Mouse (Mus musculus) heart, embryonic 16.5 days (tissue): ENCODE data around the gene Dolpp1. TPM values are rescaled to one million over a fixed set of nuclear protein-coding genes. Genes with fewer than 3 reads are reported as not detected.

Source experiments
- ATAC-seq: fragments of 200-750 bp; cut with Nextera tagmentation; replicated peaks from 2 replicates; pipeline ENCODE4 v1.8.0; 2017; ENCODE audit warnings: moderate number of reproducible peaks; ENCODE audit not compliant: insufficient read depth, low FRiP score; ENCODE audit errors: extremely low read depth
- H3K27ac ChIP-seq: fragments of 300-500 bp; sonication (generic); 2 replicates; pipeline ENCODE4 v1.5.1; 2014; ENCODE audit warnings: mild to moderate bottlenecking, low read length, control low read depth, moderate library complexity
- H3K27me3 ChIP-seq: fragments of 300-500 bp; sonication (generic); 2 replicates; pipeline ENCODE4 v1.6.1; 2014; ENCODE audit warnings: low read length, mixed read lengths; ENCODE audit not compliant: control insufficient read depth, insufficient read depth
- H3K36me3 ChIP-seq: fragments of 300-500 bp; sonication (generic); 2 replicates; pipeline ENCODE4 v1.6.1; 2014; ENCODE audit not compliant: control insufficient read depth, insufficient read depth
- H3K4me1 ChIP-seq: fragments of 300-500 bp; sonication (generic); 2 replicates; pipeline ENCODE4 v1.6.1; 2014; ENCODE audit warnings: low read length, mixed read lengths; ENCODE audit not compliant: control insufficient read depth, insufficient read depth
- H3K4me2 ChIP-seq: fragments of 300-500 bp; sonication (generic); 2 replicates; pipeline ENCODE4 v1.6.1; 2014; ENCODE audit warnings: low read depth, mild to moderate bottlenecking, control low read depth, low read length
- H3K4me3 ChIP-seq: fragments of 300-500 bp; sonication (generic); 2 replicates; pipeline ENCODE4 v1.5.1; 2014; ENCODE audit warnings: mild to moderate bottlenecking, control low read depth, low read length
- H3K9ac ChIP-seq: fragments of 300-500 bp; sonication (generic); 2 replicates; pipeline ENCODE4 v1.6.1; 2014; ENCODE audit warnings: low read length, control low read depth
- H3K9me3 ChIP-seq: fragments of 300-500 bp; sonication (generic); replicated peaks from 2 replicates; pipeline ENCODE4 v1.6.1; 2016; ENCODE audit warnings: low read length; ENCODE audit not compliant: control insufficient read depth
- WGBS: fragments of 180-500 bp; shearing (Covaris S2); extraction: QIAGEN DNeasy Blood & Tissue Kit; methylation state at CpG from one replicate; pipeline ENCODE4 v1.1.7; 2014; 5-methylcytosine and 5-hydroxymethylcytosine counted together
- polyA plus RNA-seq: library from polyadenylated mRNA; unstranded; fragments of >200 nt; fragmentation: Nextera tagmentation; extraction: Ambion mirVana; gene quantifications from 2 replicates; pipeline ENCODE4 v1.2.1, GENCODE M21; 2015

Gene Dolpp1
- polyA plus RNA-seq, 1 experiment from 2014 or later = 26.0 TPM

DNA sequence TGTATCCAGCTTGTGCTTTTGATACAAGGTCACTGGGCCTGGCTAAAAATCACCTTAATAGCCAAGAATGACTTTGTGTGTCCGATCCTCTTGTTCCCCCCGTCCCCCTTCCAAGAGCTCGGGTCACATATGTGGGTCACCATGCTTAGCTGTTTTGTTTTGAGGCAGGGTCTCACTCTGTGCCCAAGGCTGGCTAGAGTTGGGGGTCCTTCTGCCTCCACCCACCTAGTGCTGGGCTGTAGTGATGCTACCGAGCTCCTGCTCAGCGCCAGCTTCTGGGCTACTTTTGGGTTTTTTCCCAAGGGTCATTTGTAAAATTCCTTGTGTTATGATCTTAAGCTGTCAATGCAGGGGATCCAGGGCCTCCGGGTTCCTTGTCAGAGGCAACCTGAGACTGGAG lies 26.2 kb downstream of the Dolpp1 start:
- Histone ChIP-seq H3K9me3 (no peaks in the 10 kb centered on the region), H3K27me3 (no peaks in the 10 kb centered on the region), H3K36me3 (no peaks in the 10 kb centered on the region), H3K27ac (0 out of 2 replicates have a peak overlapping the region, but pooled peaks have one; percentile 25), H3K4me1 (peaks cover 24% of the 10 kb centered on the region), H3K4me3 (no peak overlapping the region), H3K9ac (peak overlapping the region; percentile 3; the same call in 1 of the 2 replicates), H3K4me2 (no peak overlapping the region)
- no peak for ATAC-seq
- WGBS = 71% methylated on average over 6 of the region's 6 CpGs

DNA sequence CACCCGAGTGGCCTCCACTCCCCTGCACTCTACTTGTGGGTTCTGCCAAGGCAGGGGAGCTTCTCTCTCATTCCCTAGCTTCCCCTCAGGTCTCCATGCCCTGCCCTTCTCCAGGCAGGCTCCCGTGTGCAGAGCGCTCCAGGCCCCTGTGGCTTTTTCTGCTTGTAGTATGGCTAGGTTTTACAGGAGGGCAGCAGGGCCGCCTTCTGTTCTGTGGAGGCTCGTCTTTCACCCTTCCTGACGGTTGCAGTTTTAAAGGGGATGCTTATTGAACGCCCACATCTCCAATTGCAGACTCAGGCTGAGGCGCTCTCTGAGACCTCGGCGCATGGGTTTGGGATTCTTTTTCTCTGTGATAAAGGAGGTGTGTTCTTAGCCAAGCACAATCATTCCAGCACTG lies 27.1 kb downstream of the Dolpp1 start:
- Histone ChIP-seq H3K36me3 (no peaks in the 10 kb centered on the region), H3K9ac (peak overlapping the region; percentile 42), H3K4me2 (peak overlapping the region; percentile 32; the same call in 1 of the 2 replicates), H3K27me3 (no peaks in the 10 kb centered on the region), H3K4me1 (peaks cover 17% of the 10 kb centered on the region), H3K27ac (peak overlapping the region; percentile 63), H3K9me3 (no peaks in the 10 kb centered on the region), H3K4me3 (no peak overlapping the region)
- no peak for ATAC-seq
- 21% methylated on average over 10 of the region's 10 CpGs for WGBS

DNA sequence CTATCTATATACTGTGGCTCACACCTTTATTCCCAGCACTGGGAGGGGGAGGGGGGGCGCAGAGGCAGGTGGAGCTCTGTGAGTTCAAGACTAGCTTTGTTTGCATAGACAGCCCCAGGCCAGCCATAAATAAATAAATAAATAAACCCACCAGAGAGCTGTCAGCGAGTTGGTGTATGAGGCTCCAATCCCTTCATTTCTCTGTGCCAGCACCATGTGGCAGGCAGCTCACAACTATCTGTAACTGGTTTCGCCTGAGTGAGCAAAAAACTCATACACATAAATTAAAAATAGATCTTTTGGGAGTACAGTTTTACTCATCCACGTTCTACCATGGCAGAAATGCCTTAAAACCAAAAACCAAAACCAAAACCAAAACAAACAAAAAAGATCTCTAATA lies 29.4 kb downstream of the Dolpp1 start:
- WGBS = 72% methylated on average over 4 of the region's 4 CpGs
- Histone ChIP-seq H3K4me2 (no peak overlapping the region), H3K27me3 (no peaks in the 10 kb centered on the region), H3K4me1 (peaks cover 15% of the 10 kb centered on the region), H3K9me3 (no peaks in the 10 kb centered on the region), H3K36me3 (peaks cover 2% of the 10 kb centered on the region; the same call in 1 of the 2 replicates), H3K27ac (no peak overlapping the region), H3K9ac (no peak overlapping the region), H3K4me3 (no peak overlapping the region)
- ATAC-seq = no peak

DNA sequence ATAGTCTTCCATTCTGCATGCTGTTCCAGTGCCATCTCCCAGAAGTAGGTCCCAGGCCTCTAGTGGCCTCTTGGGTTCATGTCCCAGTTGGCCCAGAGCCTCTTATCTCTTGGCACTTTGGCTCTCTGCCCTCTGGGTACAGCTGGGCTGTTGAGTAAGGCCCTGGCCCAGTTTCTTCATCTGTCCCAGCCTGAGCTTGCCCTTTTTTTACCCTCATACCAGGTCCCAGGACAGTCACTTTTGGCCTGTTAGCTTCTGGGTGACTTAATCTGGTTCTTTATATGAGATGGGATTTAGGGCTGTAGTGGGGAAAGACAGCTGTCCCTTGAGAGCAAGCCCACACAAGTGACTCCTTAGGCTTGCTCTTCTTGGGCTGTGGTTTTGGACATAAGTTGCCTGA lies 37.1 kb downstream of the Dolpp1 start:
- Histone ChIP-seq H3K27ac (no peak overlapping the region), H3K27me3 (no peaks in the 10 kb centered on the region), H3K4me1 (peaks cover 6% of the 10 kb centered on the region; the same call in 1 of the 2 replicates), H3K36me3 (peaks cover 60% of the 10 kb centered on the region), H3K9ac (no peak overlapping the region), H3K4me3 (no peak overlapping the region), H3K9me3 (no peaks in the 10 kb centered on the region), H3K4me2 (no peak overlapping the region)
- no peak for ATAC-seq

DNA sequence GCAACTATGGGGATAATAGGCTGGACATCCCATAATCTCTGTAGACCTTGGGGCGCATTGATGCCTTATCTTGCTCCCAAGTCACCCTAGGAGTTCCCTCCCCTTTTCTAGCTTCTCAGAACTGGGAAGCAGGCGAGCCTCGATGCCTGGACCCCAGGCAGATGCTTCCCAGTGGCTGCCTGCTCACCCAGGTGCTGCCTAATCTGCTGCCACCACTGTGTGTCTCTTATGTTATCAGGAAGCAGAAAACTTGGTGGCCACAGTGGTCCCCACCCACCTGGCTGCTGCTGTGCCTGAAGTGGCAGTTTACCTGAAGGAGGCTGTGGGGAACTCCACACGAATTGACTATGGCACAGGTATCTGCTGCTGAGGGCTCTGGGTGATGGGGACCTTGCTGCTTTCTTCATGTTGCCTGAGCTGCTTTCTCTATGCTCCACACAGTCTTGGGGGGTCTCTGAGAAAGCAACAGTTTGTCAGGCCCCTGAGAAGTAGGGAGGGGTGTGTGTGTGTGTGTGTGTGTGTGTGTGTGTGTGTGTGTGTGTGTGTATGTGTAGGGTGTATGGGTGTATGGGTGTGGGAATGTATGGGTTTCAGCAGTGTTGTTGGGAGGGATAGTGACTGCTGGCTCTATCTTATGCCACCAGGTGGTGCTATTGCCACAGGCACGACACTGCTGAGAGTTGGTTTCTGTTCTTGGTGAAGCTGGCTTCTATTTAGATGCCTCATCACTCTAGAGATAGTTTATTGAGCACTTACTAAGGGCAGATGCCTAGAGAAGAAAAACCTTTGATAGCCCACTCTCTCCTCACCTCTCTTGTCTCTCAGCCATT lies 43.5 kb downstream of the Dolpp1 start:
- Histone ChIP-seq H3K36me3 (peaks cover 62% of the 10 kb centered on the region), H3K9ac (no peak overlapping the region), H3K27me3 (no peaks in the 10 kb centered on the region), H3K27ac (no peak overlapping the region), H3K4me2 (no peak overlapping the region), H3K4me1 (peaks cover 16% of the 10 kb centered on the region), H3K9me3 (no peaks in the 10 kb centered on the region), H3K4me3 (no peak overlapping the region)
- peak; percentile 37 for ATAC-seq
- WGBS = 46% methylated on average over 5 of the region's 5 CpGs

DNA sequence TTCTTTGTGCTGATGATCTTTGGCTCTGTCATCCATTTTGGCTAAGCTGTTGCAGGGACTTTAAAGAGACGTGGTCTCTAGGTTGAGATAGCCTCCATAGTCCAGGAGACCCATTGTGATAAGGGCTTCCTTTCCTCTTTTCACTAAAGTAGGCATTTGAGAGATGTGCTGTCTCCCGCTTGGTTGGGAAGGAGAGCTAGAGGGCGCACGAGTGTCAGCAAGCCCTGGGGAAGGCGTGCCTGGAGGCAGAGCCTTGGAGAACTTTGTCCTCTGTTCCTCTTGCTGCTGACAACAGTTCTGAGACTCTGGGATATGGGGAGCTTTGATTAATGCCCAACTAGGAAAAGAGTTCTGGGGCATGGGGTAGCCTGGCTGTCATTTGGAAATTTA lies 44.1 kb downstream of the Dolpp1 start:
- Histone ChIP-seq H3K9ac (no peak overlapping the region), H3K9me3 (no peaks in the 10 kb centered on the region), H3K27ac (no peak overlapping the region), H3K4me1 (peaks cover 23% of the 10 kb centered on the region), H3K36me3 (peaks cover 59% of the 10 kb centered on the region), H3K4me3 (no peak overlapping the region), H3K27me3 (no peaks in the 10 kb centered on the region), H3K4me2 (no peak overlapping the region)
- no peak for ATAC-seq
- WGBS = 66% methylated on average over 5 of the region's 5 CpGs

DNA sequence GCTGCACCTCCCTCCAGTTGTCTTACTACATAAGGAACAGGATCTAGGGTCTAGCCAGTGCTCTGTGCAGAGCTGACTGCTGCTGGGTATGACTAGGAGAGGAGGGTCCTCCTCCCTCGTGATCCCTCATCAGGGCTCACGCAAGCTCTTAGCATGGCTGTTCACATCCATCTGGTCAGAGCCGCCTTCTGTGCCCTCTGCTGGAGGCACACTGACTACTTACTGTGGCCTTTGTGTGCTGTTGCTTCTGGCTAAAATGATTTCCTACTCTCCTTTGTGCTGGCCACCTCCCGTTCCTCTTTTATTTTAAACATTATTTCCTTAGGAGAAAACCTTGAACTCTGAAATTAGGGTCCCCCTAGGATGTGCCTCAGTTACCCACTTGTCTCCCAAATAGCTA lies 44.8 kb downstream of the Dolpp1 start:
- Histone ChIP-seq H3K36me3 (peaks cover 55% of the 10 kb centered on the region), H3K27ac (no peak overlapping the region), H3K9me3 (no peaks in the 10 kb centered on the region), H3K4me3 (no peak overlapping the region), H3K9ac (no peak overlapping the region), H3K27me3 (no peaks in the 10 kb centered on the region), H3K4me2 (no peak overlapping the region), H3K4me1 (peaks cover 27% of the 10 kb centered on the region)
- 79% methylated on average over 4 of the region's 4 CpGs for WGBS
- no peak for ATAC-seq

DNA sequence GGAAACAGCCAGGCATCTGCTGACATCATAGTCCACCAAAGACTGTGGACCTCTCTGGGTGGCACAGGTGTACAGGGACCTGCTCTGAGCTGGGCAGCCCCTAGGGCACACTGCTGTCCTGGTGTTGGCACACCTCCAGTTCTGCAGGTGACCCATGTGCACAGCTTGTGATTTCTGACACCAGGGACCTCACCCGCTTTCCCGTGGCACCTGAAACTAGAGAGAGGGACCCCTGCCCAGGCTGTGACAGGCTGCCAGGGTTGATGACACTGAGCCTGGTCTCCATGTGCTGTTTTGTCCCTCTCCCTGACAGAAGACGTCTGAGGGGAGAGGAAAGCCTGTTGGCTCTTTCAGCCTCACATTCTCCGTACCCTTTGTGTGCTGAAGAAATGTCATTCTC lies 45.7 kb downstream of the Dolpp1 start:
- Histone ChIP-seq H3K27me3 (no peaks in the 10 kb centered on the region), H3K4me1 (peaks cover 36% of the 10 kb centered on the region), H3K4me3 (no peak overlapping the region), H3K9me3 (no peaks in the 10 kb centered on the region), H3K36me3 (peaks cover 45% of the 10 kb centered on the region), H3K4me2 (no peak overlapping the region), H3K9ac (no peak overlapping the region), H3K27ac (no peak overlapping the region)
- 91% methylated on average over 4 of the region's 4 CpGs for WGBS
- no peak for ATAC-seq

DNA sequence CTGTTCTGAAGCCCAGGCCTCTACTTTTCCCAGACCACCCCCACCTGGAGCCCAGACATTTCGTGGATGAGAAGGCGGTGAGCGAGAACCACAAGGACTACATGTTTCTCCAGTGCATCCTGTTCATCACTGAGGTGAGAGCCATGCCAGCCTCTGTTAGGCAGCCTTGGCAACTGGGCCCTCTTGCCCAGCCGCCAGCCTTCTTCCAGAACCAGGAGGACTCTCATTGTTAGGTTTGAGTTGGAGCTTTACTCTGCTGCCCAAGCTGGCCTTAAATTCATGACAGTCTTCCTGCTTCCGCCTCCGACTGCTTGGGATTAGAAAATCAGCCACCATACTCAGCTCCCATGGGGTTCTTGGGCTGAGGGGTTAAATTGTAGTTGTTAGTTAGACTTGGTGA lies 47.6 kb downstream of the Dolpp1 start:
- 86% methylated on average over 6 of the region's 6 CpGs for WGBS
- Histone ChIP-seq H3K4me1 (peaks cover 54% of the 10 kb centered on the region), H3K27me3 (no peaks in the 10 kb centered on the region), H3K9me3 (no peaks in the 10 kb centered on the region), H3K4me2 (no peak overlapping the region), H3K36me3 (peaks cover 33% of the 10 kb centered on the region), H3K9ac (peak overlapping the region; percentile 76), H3K4me3 (no peak overlapping the region), H3K27ac (peak overlapping the region; percentile 100)
- ATAC-seq = no peak
